Mouse (Mus musculus): ENCODE results near the gene Pdap1. TPM values are rescaled to one million over a fixed set of nuclear protein-coding genes. Genes with fewer than 3 reads are reported as not detected.
"Not testable (repeated sequence)": the region's sequence is repeated elsewhere in the genome, so short reads cannot be mapped to it uniquely, and the experiment has no call there.

Pdap1 gene
- polyA plus RNA-seq, 1 experiment = 74.2 TPM

GRCm38 (mm10) chr5:145152690-145153089, 12.7 kb upstream of the Pdap1 start:
- Histone ChIP-seq H3K4me1 (ENCODE audit: control insufficient read depth, insufficient read depth, low read length) (no peaks in the 10 kb centered on the region), H3K4me3 (ENCODE audit: insufficient read depth, low read length) (no peak overlapping the region), H3K27ac (ENCODE audit: insufficient read depth, low read length) (no peak overlapping the region)
- TF ChIP-seq POLR2A (IDR thresholded peaks at IDR 0.05; ENCODE audit: extremely low read depth, insufficient read depth, low read length) = no peak
- no peak for TF ChIP-seq CTCF (IDR thresholded peaks at IDR 0.05; ENCODE audit: extremely low read depth, insufficient read depth, low read length)

- TF ChIP-seq POLR2A (IDR thresholded peaks at IDR 0.05; ENCODE audit: extremely low read depth, insufficient read depth, low read length) (no peak), CTCF (IDR thresholded peaks at IDR 0.05; ENCODE audit: extremely low read depth, insufficient read depth, low read length) (no peak)
- H3K4me1 ChIP-seq (ENCODE audit: control insufficient read depth, insufficient read depth, low read length) = no peaks in the 10 kb centered on the region
Observed at GRCm38 (mm10) chr5:145149294-145149693, 9.3 kb upstream of the Pdap1 start.

GRCm38 (mm10) chr5:145147748-145148147, 7.7 kb upstream of the Pdap1 start:
- no peak for TF ChIP-seq POLR2A (IDR thresholded peaks at IDR 0.05; ENCODE audit: extremely low read depth, insufficient read depth, low read length)
- TF ChIP-seq CTCF (IDR thresholded peaks at IDR 0.05; ENCODE audit: extremely low read depth, insufficient read depth, low read length) = no peak
- no peak overlapping the region for H3K4me3 ChIP-seq (ENCODE audit: insufficient read depth, low read length)
- H3K4me1 ChIP-seq (ENCODE audit: control insufficient read depth, insufficient read depth, low read length) = no peaks in the 10 kb centered on the region
- H3K27ac ChIP-seq (ENCODE audit: insufficient read depth, low read length) = no peak overlapping the region

More at GRCm38 (mm10) chr5:145149294-145149693, 9.3 kb upstream of the Pdap1 start:
- no peak overlapping the region for H3K27ac ChIP-seq (ENCODE audit: insufficient read depth, low read length)
- H3K4me3 ChIP-seq (ENCODE audit: insufficient read depth, low read length) = no peak overlapping the region

GRCm38 (mm10) chr5:145140611-145141010, 573 bp upstream of the Pdap1 start:
- Histone ChIP-seq H3K27ac (ENCODE audit: insufficient read depth, low read length) (no peak overlapping the region), H3K4me3 (ENCODE audit: insufficient read depth, low read length) (peak overlapping the region; percentile 52), H3K4me1 (ENCODE audit: control insufficient read depth, insufficient read depth, low read length) (peaks cover 5% of the 10 kb centered on the region; the same call in 1 of the 2 replicates)
- TF ChIP-seq CTCF (IDR thresholded peaks at IDR 0.05; ENCODE audit: extremely low read depth, insufficient read depth, low read length) (no peak), POLR2A (IDR thresholded peaks at IDR 0.05; ENCODE audit: extremely low read depth, insufficient read depth, low read length) (no peak)

- Histone ChIP-seq H3K27ac (ENCODE audit: insufficient read depth, low read length) (no peak overlapping the region), H3K4me1 (ENCODE audit: control insufficient read depth, insufficient read depth, low read length) (peaks cover 5% of the 10 kb centered on the region; the same call in 1 of the 2 replicates)
Observed at GRCm38 (mm10) chr5:145138836-145139235, 1.2 kb downstream of the Pdap1 start.

GRCm38 (mm10) chr5:145133275-145133674, 6.8 kb downstream of the Pdap1 start:
- not testable (repeated sequence) for H3K4me1 ChIP-seq (ENCODE audit: control insufficient read depth, insufficient read depth, low read length); H3K27ac ChIP-seq (ENCODE audit: insufficient read depth, low read length); H3K4me3 ChIP-seq (ENCODE audit: insufficient read depth, low read length)

More at GRCm38 (mm10) chr5:145138836-145139235, 1.2 kb downstream of the Pdap1 start:
- peak overlapping the region; percentile 52 for H3K4me3 ChIP-seq (ENCODE audit: insufficient read depth, low read length)
- TF ChIP-seq POLR2A (IDR thresholded peaks at IDR 0.05; ENCODE audit: extremely low read depth, insufficient read depth, low read length) = no peak
- no peak for TF ChIP-seq CTCF (IDR thresholded peaks at IDR 0.05; ENCODE audit: extremely low read depth, insufficient read depth, low read length)

- no peak for TF ChIP-seq POLR2A (IDR thresholded peaks at IDR 0.05; ENCODE audit: extremely low read depth, insufficient read depth, low read length)
- TF ChIP-seq CTCF (IDR thresholded peaks at IDR 0.05; ENCODE audit: extremely low read depth, insufficient read depth, low read length) = no peak
- H3K4me3 ChIP-seq (ENCODE audit: insufficient read depth, low read length) = no peak overlapping the region
- H3K27ac ChIP-seq (ENCODE audit: insufficient read depth, low read length) = peak overlapping the region; percentile 13
- peaks cover 6% of the 10 kb centered on the region for H3K4me1 ChIP-seq (ENCODE audit: control insufficient read depth, insufficient read depth, low read length)
Observed at GRCm38 (mm10) chr5:145130995-145131394, 9.0 kb downstream of the Pdap1 start.

- H3K27ac ChIP-seq (ENCODE audit: insufficient read depth, low read length) = 0 out of 2 replicates have a peak overlapping the region, but pooled peaks have one; percentile 13
- H3K4me3 ChIP-seq (ENCODE audit: insufficient read depth, low read length) = no peak overlapping the region
- peaks cover 6% of the 10 kb centered on the region for H3K4me1 ChIP-seq (ENCODE audit: control insufficient read depth, insufficient read depth, low read length)
- TF ChIP-seq POLR2A (IDR thresholded peaks at IDR 0.05; ENCODE audit: extremely low read depth, insufficient read depth, low read length) (peak; percentile 73), CTCF (IDR thresholded peaks at IDR 0.05; ENCODE audit: extremely low read depth, insufficient read depth, low read length) (no peak)
Observed at GRCm38 (mm10) chr5:145130191-145130590, 9.8 kb downstream of the Pdap1 start.

- H3K4me1 ChIP-seq (ENCODE audit: control insufficient read depth, insufficient read depth, low read length); H3K4me3 ChIP-seq (ENCODE audit: insufficient read depth, low read length); H3K27ac ChIP-seq (ENCODE audit: insufficient read depth, low read length): not testable (repeated sequence)
Observed at GRCm38 (mm10) chr5:145129773-145130172, 10.3 kb downstream of the Pdap1 start.

- Histone ChIP-seq H3K27ac (ENCODE audit: insufficient read depth, low read length) (peak overlapping the region; percentile 52), H3K4me3 (ENCODE audit: insufficient read depth, low read length) (no peak overlapping the region)
- TF ChIP-seq CTCF (IDR thresholded peaks at IDR 0.05; ENCODE audit: extremely low read depth, insufficient read depth, low read length) = no peak
- TF ChIP-seq POLR2A (IDR thresholded peaks at IDR 0.05; ENCODE audit: extremely low read depth, insufficient read depth, low read length) = no peak
Observed at GRCm38 (mm10) chr5:145129124-145129523, 10.9 kb downstream of the Pdap1 start.

GRCm38 (mm10) chr5:145126580-145126979, 13.5 kb downstream of the Pdap1 start:
- H3K4me1 ChIP-seq (ENCODE audit: control insufficient read depth, insufficient read depth, low read length) = peaks cover 6% of the 10 kb centered on the region
- H3K4me3 ChIP-seq (ENCODE audit: insufficient read depth, low read length) = no peak overlapping the region
- no peak for TF ChIP-seq CTCF (IDR thresholded peaks at IDR 0.05; ENCODE audit: extremely low read depth, insufficient read depth, low read length)
- TF ChIP-seq POLR2A (IDR thresholded peaks at IDR 0.05; ENCODE audit: extremely low read depth, insufficient read depth, low read length) = no peak
- no peak overlapping the region for H3K27ac ChIP-seq (ENCODE audit: insufficient read depth, low read length)

More at GRCm38 (mm10) chr5:145129124-145129523, 10.9 kb downstream of the Pdap1 start:
- H3K4me1 ChIP-seq (ENCODE audit: control insufficient read depth, insufficient read depth, low read length) = peaks cover 6% of the 10 kb centered on the region
